Mouse (Mus musculus) T-helper 17 cell (primary cell): ENCODE data around the gene Fuk.
"Not testable (repeated sequence)": the region's sequence is repeated elsewhere in the genome, so short reads cannot be mapped to it uniquely, and the experiment has no call there.

Experiments used
- in situ Hi-C, 2 experiments: fragments of 300-600 bp; cut with MboI, MseI; formaldehyde crosslinking; loops; 1 replicate in 1 of 2; 2 replicates in 1 of 2; pipeline ENCODE4 v1.15.1; 2025; ENCODE audit warnings: high pct_unique_total_duplicates in 2 of 2

Gene Fuk

GRCm38 (mm10) chr8:110883824-110884223 lies 18.5 kb downstream of the Fuk start:
- in situ Hi-C loops: no loop called here

GRCm38 (mm10) chr8:110881741-110882310 lies 20.5 kb downstream of the Fuk start:
- in situ Hi-C loops: no loop called here

GRCm38 (mm10) chr8:110877862-110878261 lies 24.4 kb downstream of the Fuk start:
- in situ Hi-C loops: no loop called here

GRCm38 (mm10) chr8:110870501-110870900 lies 31.8 kb downstream of the Fuk start:
- in situ Hi-C loops: no loop called here

GRCm38 (mm10) chr8:110861347-110862025 lies 40.8 kb downstream of the Fuk start:
- in situ Hi-C loops: not testable (repeated sequence)

- in situ Hi-C loops: no loop called here
Measured at GRCm38 (mm10) chr8:110859651-110860501, 42.4 kb downstream of the Fuk start.

- in situ Hi-C loops: no loop called here
Measured at GRCm38 (mm10) chr8:110856760-110857461, 45.4 kb downstream of the Fuk start.

- in situ Hi-C loops: not testable (repeated sequence)
Measured at GRCm38 (mm10) chr8:110856073-110856472, 46.2 kb downstream of the Fuk start.

GRCm38 (mm10) chr8:110851186-110851585 lies 51.1 kb downstream of the Fuk start:
- in situ Hi-C loops: no loop called here

GRCm38 (mm10) chr8:110847645-110848495 lies 54.4 kb downstream of the Fuk start:
- in situ Hi-C loops: no loop called here

- in situ Hi-C loops: no loop called here
Measured at GRCm38 (mm10) chr8:110847171-110847549, 55.1 kb downstream of the Fuk start.

GRCm38 (mm10) chr8:110846405-110847170 lies 55.7 kb downstream of the Fuk start, which contains the start of the genes Cog4 and Sf3b3:
Cog4 (plus strand) TSS chr8:110846600.
Sf3b3 (minus strand) TSS chr8:110846787.
- in situ Hi-C loops: no loop called here

GRCm38 (mm10) chr8:110845821-110846404 lies 56.4 kb downstream of the Fuk start:
- in situ Hi-C loops: no loop called here

- in situ Hi-C loops: loop anchor here in 1 of 2 experiments (5.0 kb wide), 1 partner anchor 142 kb away; no protein-coding TSS in a partner anchor
Measured at GRCm38 (mm10) chr8:110844941-110845340, 57.3 kb downstream of the Fuk start.

GRCm38 (mm10) chr8:110843207-110843606 lies 59.1 kb downstream of the Fuk start:
- in situ Hi-C loops: loop anchor here in 1 of 2 experiments (5.0 kb wide), 1 partner anchor 144 kb away; no protein-coding TSS in a partner anchor

- in situ Hi-C loops: loop anchor here in 1 of 2 experiments (5.0 kb wide), 1 partner anchor 145 kb away; no protein-coding TSS in a partner anchor
Measured at GRCm38 (mm10) chr8:110842012-110842574, 60.2 kb downstream of the Fuk start.
